Mouse (Mus musculus) right cerebral cortex, postnatal 14 days (tissue): Measurements from ENCODE around the gene Gipr.
"Not testable (repeated sequence)": the region's sequence is repeated elsewhere in the genome, so short reads cannot be mapped to it uniquely, and the experiment has no call there.

Experiments used
- DNase-seq: peaks from one replicate; pipeline ENCODE4 v3.0.0; 2022

Gene Gipr

DNA sequence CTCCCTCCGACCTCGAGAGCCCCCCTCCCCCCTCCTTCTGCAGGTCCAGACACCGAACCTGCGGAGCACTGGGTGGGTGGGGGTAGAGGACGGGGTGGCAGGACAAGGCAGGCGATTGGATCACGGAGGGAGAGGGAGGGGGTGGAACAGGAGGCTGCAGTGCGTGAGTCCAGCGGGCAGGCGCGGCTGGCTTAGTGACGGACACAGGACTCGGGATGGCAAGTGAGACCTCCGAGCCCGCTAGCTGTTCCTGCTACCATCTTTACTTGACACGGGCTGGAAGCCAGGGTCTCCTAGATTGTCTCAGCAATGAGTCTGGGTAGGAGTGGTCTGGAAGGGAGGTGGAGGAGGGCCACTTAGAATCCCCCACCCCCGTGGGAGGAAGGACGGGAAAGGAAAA, 12.1 kb upstream of the Gipr start:
- no peak for DNase-seq

DNA sequence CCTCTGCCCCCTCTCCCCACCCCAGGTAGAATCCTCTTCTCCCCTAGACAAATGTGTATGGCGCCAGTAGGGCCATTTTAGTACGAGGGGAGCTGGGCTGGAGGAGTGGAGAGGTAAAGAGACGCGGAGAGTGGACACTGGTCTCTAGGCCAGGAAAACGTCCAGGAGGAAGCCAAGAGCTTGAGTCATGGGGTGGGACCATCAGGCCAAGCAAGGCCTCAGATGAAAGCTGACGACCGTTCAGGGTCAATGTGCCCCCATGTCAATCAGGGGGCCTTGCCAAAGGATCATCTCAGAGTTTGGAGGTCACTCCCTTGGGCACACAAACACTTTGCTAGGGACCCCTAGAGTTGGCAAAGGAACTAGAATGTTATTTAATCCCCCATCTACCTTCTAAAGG, 11.3 kb upstream of the Gipr start:
- DNase-seq, result no peak

DNA sequence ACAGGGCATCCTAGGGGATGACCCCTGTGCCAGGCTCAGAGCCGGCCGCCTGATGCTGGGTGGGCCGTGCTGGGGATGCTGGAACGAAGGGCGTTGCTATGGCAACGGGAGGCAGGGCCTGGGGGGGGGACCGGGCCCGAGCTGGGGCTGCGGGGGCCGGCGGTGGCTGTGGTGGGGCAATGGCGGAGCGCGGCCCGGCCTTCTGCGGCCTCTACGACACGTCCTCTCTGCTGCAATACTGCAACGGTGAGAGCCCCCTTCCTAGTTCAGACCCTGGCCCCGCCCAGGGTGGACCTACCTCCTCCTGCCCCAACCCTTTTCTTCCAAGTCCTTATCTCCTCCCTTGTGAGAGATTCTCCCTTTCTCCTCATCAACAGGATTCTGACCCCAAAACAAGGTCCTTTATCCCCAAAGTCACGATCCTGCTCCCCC, 10.6 kb upstream of the Gipr start:
- DNase-seq, result peak; percentile 71

GRCm38 (mm10) chr7:19175708-19176515, 10.0 kb upstream of the Gipr start, which contains the start of gene Eml2:
Gene Eml2, plus strand, starts transcription at chr7:19176421.
- peak; percentile 71 for DNase-seq

DNA sequence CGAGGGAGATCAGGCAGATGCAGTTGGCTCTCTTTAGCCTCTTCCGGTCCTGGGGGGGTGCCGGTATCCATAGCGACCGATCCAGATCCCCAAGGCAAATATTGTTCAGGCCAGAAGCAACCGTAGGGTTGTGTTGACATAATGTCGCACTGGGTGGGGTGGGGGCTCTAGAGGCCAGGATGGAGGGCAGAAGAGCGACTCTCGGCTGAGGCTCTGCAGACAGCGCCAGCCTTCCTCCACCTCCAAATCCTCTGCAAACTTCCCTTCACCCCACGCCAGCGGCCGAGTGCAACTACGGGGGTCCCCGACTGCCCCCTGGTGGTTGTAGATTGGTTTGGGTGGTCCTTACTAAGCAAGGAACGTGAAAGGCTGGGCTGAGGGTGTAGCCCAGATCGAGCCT, 6.9 kb upstream of the Gipr start:
- DNase-seq, result peak; percentile 95

DNA sequence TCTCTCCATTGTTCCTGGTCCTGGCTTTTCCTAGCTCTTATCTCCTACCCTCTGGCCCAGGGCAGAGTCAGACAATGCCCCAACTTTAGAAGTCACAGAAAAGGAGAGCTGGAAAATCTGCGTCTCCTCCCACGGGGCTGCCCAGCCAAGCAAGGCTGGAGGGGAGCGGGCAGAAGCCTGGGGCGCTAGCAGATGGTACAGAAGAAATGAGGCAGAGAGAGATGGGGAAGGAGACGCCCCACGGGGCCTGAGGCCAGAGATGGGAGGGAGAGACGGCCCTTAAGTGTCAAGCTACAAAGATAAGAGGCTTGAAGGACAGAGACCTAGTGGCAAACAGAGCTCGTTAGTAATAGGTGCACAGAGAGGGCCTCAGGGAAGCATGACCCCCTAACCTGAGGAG, 5.9 kb upstream of the Gipr start:
- no peak for DNase-seq

- peak; percentile 66 for DNase-seq
These were observed 4.2 kb upstream of the Gipr start for GRCm38 (mm10) chr7:19170142-19170541.

GRCm38 (mm10) chr7:19169506-19169905, 3.6 kb upstream of the Gipr start:
- no peak for DNase-seq

DNA sequence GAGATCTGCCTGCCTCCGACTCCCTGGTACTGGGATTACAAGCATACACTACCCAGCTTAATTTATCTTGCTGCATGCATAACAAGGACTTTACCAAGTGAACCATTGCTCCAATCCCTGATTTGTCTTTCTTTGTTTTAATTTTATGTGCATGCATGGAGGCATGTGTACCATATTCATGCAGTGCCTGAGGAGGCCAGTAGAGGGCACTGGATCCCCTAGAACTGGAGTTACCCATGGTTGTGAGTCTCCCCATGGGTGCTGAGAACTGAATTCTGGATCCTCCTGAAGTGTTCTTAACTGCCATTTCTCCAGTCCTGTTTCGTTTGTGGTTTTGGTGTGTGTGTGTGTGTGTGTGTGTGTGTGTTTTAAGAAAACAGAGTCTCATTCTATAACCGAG, 1.1 kb upstream of the Gipr start:
- DNase-seq, result no peak

DNA sequence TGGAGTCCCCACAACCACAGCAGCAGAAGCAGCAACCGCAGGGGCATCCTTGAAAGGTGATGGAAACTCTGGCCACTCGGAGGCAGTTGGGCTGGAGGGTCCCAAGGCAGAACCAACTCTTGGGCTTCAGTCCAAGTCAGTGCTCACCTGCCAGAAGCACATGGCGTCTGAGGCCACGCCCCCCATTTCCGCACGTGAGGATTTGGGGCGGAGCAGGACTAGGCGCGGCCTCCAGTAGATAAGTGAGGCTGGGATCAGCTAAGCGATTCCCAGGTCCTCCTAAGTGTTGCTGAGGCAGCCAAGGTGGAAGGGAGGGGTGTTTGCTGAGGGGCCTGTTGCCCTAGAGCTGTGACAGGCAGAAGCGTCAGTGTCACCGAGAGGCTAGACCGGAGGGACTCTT, 949 bp downstream of the Gipr start:
- no peak for DNase-seq

DNA sequence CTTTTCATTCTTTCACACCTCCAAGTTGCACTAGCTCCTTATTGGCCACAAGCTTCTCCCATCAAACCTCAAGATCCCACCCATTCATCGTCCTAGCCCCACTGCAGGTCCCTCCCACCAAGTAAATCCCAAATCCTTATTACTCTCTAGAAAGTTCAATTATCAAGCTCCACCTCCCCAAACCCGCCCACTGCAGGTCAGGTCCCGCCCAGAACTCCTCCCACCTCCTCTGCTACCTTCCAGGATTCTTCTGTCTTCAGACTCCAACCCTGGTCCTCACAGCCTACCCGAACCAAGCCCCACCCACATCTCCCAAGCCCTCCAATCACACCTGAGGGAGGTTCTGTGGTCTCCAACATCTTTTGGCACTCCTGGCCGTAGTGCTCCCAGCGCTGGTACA, 1.7 kb downstream of the Gipr start:
- DNase-seq, result no peak

DNA sequence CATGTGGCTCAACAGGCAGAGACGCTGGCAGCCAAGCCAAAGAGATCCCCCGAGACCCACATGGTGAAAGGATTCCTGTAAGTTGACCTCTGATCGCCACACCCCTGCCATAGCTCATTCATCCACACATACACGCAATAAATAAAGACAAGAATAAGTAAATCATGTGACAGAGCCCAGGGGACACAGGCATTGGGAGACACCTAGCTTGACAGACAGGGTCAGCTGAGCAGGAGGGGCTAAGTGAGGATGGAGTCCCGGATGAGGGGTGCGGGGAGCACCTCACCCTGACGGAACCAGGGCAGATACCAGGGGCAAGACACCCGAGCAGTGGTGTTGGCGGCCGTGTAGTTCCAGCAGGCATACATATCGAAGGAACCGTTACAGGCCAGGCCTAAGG, 2.2 kb downstream of the Gipr start:
- DNase-seq, result no peak

- DNase-seq, result no peak
These were observed 3.0 kb downstream of the Gipr start for GRCm38 (mm10) chr7:19162928-19163327.

DNA sequence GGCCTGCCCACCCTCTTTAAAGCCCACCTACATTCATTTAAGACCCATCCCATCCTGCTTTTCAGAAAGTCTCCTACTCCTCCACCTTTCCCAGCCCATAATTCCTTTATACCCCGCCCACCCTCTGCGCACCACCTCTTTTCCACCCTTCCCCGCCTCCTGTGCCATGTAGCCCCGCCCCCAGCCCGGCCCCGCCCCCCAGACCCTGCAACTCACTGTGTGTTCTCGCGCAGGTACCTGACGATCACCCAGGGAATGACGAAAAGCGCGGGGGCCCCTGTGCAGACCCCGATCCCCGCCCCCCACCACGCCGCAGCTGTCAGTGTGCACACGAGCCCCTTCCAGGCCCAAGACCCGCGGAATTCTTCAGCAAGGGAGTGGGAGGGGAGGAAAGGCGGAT, 5.8 kb downstream of the Gipr start:
- DNase-seq, result no peak

GRCm38 (mm10) chr7:19159411-19159810, 6.5 kb downstream of the Gipr start:
- DNase-seq, result no peak

- no peak for DNase-seq
These were observed 7.3 kb downstream of the Gipr start for GRCm38 (mm10) chr7:19158601-19159000.

DNA sequence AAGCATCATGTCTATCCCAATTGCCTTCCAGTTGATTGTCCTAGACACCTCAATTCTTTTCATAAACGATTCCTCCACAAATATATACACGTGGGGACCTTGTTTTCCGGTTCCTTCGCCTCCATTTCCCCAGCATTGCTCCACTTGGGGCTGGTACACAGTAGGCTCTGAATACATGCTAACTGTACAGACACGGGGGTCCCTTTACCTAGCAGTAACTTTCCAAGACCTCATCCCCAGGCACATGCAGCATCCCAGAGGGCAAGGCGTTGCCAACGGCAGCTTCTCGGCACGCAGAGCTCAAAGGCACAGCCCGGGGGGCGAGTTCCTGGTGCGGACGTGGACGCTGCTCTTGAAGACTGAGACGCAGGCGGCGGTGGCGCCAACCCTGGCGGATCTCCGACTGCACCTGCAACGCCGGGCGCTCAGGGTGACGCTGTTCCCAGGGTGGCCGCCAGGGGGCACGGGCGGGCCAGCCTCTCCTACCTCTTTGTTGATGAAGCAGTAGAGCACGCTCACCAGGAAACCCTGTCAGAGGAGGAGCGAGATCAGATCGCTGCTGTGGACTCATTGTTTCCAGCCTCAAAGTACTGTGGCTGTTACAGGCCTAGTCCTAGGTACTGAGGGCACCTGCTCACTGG, 8.6 kb downstream of the Gipr start:
- peak; percentile 92 for DNase-seq

DNA sequence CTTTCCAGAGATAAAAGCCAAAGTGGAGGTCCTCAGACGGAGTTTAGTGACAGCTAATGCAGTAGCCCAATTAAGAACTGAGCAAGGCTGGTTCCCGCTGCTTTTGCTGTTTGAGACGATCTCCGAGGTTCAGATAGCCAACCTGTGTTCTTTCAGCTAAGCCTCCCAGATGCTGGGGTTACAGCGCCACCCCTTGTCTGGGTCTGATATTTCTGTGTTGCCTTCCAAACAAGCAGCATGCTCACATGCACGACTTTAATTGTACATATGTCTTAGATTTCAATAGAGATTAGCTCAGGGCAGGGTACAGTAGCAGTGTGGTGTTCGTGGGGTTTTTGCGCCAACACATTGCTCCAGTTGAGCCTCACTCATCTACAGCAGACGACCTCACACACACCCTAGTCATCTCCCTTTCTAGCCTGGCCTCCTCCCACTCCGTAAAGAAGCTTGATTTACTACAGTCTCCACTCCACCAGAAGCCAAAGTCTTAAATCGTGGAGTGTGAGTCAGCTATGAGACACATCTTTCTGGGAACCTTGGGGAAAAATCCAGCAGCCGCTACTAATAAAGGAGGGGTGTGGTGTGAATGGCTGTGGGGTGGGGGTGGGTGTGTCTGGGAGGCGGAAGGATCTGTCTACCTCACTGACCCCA, 10.0 kb downstream of the Gipr start:
- no peak for DNase-seq

DNA sequence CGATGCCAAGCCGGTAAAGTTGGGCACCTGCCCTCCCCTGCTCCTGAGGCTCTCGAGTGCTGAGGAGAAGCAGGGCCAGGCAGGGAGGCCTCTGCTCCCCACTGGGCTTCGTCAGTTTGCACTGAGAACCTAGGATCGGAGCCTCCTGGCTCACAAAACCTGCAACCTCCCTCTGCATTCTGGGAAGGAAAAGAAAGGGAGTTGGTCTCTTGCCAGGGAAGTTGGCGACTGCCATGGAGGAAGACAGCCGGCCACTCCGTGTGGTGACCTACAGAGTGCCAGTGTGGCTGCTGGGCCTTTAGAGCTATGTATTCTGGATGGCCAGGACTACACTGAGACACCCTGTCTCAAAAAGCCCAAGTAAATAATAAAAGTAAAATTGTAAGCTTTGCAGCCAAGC, 11.1 kb downstream of the Gipr start:
- DNase-seq, result no peak

DNA sequence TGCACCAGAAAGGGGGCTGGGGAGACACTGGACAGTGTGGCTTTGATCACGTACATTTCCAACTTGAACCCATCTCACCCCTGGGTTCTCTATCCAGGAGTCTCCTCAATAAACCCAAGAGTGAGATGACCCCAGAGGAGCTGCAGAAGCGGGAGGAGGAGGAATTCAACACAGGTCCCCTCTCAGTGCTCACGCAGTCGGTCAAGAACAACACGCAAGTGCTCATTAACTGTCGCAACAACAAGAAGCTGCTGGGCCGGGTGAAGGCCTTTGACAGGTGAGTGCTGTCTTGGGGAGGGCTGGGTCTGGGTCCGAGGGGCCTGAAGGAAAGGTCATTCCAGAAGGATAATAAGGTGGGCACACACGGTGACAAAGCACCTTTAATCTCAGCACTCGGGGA, 14.8 kb downstream of the Gipr start:
- DNase-seq, result not testable (repeated sequence)

DNA sequence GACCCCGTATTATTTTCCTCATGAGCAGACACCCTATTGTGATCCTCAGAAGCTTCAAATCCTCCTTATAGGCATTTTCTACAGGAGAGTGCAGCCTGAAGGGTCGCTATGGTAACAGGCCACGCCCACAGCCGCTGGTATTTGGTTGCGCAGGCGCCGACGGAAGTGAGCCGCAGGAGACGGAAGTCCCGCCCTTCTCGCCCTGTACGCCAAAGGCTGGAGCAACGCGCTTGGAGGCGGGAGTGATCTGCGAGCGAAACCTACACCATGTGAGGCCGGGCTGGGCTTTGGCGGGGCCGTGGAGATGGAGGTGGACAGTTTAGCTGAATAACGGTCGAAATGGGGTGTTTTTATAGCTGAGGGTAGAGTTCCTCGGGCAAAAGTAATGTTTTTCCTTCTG, 16.3 kb downstream of the Gipr start, which contains the start of gene Snrpd2:
Gene Snrpd2 (plus strand): TSS at position 97 of the 400 bp plus-strand sequence.
- DNase-seq, result peak; percentile 98

DNA sequence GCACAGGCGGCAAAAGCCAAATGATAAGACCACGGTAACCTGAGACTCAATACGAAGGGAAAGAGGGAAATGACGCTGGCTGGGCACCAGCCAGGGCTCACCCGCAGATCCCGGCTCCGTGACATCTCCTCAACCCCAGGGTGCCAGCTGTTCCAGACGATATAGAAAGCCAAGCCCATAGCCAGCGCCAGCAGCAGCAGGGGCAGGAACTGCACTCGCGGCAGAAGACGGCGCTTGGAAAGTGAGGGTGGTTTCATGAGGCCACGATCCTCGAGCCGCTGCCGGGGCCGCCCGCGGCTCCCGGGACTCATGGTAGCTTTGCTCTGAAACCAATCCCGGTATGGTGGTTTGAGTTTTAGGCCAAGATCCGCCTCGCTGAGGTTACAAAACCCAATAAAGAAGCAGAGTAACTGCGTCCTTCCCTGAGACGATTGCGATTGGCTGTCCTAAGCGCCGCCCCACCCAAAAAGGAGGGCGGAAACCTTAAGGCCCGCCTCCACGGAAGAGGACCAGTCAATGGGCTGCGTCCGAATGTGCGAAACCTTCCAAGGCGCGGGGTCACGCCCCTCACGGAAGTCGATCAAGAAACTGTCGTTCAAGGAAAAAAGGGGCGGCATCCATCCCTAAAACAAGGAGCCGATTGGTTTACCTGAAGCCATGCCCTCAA, 16.9 kb downstream of the Gipr start, which contains the start of gene Qpctl:
Gene Qpctl (minus strand): TSS at position 417 of the 667 bp plus-strand sequence.
- peak; percentile 97 for DNase-seq

DNA sequence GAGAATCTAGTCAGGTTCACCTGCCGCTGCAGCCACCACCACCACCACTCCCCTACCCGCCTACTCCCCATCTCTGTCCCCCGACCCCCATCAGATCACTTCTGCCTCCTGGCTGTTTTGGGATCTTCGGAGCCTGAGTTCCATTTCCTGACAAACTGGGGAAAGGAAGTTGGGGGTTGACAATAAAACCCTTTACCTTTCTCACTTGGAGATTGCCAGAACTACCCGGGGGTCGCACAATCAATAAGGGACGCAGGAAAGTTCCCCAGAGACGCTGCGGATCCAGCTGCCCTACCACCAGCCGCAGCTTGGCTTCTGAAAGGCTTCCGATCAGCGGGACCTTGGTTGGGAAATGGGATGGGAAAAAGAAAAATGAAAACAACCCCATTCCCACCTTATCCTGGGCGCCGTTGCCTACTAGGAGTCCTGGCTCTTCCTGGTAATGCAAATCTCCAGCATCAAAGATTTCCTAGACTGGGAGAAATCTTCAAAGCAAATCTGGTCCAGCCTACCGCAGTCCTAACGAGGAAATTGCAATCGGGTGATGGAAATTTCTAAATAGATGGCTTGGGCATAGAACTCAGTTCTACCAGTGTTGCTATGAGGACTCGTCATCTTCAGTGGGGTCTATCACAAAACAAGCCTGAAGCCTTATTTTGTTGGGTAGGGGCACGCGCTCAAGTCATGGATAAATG, 17.6 kb downstream of the Gipr start:
- DNase-seq, result no peak
